Mouse (Mus musculus) testis, postnatal 10 days (tissue): Measurements from ENCODE around the gene Col27a1.

Experiments used
- DNase-seq: peaks from one replicate; pipeline ENCODE4 v3.0.0; 2021; ENCODE audit warnings: low spot score

Col27a1 gene

DNA sequence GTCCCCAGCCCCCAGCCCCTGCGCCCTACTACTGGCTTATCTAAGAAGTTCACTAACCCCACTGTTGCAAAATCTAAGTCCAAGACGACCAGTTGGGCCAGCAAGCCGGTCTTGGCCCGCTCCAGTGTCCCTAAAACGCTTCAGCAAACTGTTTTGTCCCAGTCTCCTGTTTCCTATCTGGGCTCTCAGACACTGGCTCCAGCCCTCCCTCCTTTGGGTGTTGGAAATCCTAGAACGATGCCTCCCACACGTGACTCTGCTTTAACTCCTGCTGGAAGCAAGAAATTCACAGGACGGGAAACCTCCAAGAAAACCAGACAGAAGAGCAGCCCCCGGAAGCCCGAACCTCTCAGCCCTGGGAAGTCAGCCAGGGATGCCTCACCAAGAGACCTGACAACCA, 11.6 kb downstream of the Col27a1 start:
- DNase-seq: no peak

DNA sequence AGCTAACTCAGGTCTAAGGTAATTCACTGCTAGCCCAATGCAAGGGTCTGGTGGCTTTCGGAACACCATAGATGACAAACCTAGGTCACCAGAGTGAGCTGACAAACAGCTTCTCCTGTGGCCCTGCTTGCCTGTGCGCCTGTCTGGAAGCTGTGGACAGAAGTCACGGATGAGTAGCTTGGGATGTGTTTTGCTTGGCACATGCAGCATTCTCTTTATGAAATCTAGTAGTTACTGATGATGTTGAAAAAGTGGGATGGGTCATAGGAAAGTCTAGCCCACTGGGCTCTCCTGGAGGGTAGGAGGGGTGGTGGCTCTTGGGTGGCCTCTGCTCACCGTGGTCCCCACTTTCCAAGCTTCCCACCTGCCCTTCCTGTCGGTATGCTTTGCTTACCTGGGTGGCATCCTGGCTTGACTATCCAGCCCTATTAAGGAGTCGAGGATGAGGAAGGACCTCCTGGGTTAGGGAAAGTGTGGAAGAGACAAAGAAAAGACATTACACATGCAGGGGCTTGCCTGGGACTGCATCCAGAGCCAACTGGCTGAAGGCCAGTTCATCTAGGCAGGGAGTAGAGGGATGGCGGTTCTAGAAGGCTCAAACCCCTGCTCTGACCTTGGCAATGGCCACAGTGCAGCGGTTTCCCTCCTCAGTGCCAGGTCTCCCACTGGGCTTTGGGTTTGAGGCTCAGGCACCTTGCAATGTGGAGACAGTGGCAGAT, 12.5 kb downstream of the Col27a1 start:
- DNase-seq: no peak

DNA sequence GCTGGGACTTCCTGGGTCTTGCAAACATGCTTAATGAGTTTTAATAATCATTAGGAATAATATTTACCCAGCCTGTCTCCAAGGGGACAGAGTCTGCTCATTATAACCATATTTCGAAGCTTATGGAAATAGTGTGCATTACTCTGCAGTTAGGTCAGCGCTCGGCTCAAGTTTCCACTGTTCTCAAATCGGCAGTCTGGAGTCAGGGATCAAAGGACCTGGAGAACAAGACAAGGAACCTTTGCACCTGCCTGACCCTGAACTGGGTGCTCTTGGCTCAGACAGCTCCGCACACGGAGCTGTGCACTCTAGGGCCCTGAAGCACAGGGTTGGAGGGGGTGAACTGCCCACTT, 13.1 kb downstream of the Col27a1 start:
- no peak for DNase-seq

DNA sequence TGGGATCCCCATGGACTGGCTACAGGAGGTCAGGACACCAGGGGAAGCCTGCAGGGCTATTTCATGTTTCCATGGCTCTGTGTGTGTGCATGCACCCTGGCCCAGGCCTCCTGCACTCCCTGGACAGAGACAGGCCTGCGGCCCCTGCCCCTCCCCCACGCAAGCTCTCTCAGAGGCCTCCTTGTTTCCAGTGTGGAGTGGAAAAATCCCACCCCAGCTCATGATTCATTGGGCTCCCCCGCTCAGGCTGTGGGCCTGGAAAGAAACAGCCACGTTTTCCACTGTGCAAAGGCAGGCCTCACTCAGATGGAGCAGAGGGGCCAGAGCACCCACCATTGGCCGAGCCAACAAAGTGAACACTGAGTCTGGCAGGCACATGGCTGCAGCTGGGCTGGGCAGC, 15.1 kb downstream of the Col27a1 start:
- no peak for DNase-seq

DNA sequence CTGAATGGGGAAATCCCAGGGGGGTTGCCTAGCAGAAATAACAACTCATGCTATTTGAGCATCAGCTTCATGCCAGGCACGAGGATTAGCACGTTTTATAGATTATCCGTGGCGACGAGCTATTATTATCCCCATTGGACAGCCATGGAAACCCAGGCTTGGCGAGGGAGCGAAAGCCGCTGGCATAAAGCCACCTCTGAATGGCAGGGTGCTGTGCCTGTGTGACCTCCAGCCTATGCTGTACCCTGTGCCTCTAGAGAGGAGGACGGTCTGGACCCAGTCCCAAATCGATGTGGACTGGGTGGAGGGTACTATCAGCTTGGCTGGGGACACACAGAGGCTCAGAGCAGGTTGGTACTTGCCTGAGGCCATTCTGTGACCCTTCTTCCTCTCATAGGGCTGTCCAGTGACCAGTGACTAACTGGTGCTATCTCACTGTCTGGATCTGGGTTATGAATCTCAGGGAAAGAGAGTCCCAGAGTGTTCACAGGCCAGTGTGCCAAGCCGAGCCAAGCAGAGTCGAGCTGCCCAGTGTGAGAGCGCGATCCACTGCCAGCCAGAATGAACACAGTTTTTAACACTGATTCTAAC, 16.3 kb downstream of the Col27a1 start:
- no peak for DNase-seq

DNA sequence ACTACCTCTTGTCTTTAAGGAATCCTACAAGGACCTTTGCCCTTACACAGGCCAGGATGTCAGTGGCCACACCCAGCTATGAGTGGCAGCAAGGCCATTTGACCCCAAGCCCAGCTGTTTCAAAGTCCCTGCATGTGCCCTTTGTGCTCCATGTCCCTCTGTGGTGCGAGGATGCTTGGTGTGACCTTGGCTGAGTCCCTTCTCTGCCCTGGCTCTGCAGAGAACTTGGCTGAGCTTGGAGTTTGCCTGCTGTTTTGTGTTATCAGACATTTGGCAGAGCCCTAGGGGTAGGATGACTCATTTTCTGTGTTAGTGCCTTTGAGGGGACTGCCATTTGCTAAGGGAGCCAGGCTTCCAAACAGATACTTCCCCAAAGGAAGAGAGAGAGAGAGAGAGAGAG, 17.3 kb downstream of the Col27a1 start:
- DNase-seq: no peak

GRCm38 (mm10) chr4:63232542-63233020, 18.8 kb downstream of the Col27a1 start:
- DNase-seq: no peak

DNA sequence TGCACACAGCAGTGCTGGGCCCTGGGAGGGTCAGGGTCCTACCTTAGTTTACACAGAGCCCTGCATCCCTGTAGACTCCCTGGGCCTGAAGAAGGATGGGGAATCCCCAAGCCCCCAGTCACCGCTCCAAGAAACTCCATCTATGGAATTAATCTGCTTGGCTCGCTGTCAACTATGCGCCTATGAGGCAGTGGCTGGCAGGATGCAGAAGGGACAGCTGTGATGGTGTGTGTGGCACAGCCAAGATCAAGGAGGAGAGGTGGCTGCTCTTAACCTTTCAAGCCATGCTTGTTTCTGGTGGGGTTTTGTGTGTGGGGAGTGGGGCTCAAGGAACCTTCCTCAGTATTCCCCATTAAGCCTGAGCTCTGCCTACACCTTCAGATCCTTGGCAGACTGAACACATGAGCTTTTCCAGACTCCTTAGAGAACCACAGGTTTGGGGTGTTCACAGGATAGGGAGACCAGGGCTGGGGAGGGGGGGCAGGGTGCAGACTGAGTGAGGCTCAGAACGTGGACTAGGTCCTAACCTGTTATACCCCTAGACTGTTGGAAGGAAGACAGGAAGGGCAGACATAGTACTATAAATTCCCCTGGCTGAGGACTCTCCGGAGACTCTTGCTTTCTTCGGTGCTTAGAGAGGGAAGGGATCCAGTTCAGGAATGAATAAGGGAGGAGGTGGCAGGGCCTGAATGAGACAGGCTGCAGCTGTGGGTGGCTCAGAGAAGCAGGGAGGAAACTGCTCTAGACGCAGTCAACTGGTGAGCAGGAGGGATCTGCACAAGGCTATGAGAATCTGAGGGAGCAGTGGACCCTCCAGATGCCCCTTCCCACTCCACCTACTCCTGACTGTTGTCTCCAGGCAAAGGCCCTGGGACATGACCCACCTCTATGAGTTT, 20.0 kb downstream of the Col27a1 start:
- no peak for DNase-seq

- DNase-seq: no peak
Observed at GRCm38 (mm10) chr4:63234852-63235251, 21.0 kb downstream of the Col27a1 start.

GRCm38 (mm10) chr4:63236235-63236634, 22.4 kb downstream of the Col27a1 start:
- DNase-seq: no peak

GRCm38 (mm10) chr4:63237225-63237624, 23.4 kb downstream of the Col27a1 start:
- no peak for DNase-seq

GRCm38 (mm10) chr4:63238141-63238540, 24.3 kb downstream of the Col27a1 start:
- DNase-seq: no peak

DNA sequence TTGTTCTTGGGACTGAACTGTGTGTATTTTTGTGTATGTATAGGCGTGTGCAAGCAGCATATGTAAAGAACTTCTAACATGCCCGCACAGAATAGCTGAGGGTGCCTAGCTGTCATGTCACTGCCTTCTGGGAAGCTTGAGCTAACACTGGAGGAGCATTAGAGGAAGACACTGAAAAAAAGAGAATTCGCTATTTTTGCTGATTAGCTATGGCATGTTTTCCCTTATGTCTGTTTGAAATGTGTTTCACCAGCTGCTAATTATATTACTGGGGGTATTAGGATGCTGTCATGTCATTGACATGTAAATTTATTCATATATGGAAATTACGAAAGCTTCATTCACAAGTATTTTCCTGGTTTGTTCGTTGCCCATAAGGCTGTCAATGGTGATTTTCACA, 24.9 kb downstream of the Col27a1 start:
- no peak for DNase-seq

- DNase-seq: no peak
Observed at GRCm38 (mm10) chr4:63241031-63241430, 27.2 kb downstream of the Col27a1 start.

- no peak for DNase-seq
Observed at GRCm38 (mm10) chr4:63247991-63248390, 34.2 kb downstream of the Col27a1 start.

GRCm38 (mm10) chr4:63248951-63249350, 35.1 kb downstream of the Col27a1 start:
- DNase-seq: no peak

DNA sequence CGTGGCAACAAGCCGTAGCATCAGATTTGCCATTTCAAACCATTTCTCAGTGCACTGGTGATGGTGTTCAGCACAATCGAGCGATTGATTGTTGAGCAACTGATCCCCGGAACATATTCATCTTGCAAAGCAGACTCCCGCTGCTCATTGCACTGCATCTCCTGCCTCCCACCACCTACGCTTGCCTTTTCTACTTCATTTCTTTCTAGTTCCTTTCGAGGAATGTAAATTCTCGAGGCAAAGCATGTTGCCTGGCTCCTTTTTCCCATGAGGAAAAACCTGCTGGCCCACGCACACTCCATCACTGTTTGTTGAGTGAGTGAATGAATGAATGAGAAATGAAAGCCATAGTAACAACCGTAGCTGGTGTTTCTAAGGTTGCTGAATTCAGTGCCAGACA, 38.0 kb downstream of the Col27a1 start:
- no peak for DNase-seq

DNA sequence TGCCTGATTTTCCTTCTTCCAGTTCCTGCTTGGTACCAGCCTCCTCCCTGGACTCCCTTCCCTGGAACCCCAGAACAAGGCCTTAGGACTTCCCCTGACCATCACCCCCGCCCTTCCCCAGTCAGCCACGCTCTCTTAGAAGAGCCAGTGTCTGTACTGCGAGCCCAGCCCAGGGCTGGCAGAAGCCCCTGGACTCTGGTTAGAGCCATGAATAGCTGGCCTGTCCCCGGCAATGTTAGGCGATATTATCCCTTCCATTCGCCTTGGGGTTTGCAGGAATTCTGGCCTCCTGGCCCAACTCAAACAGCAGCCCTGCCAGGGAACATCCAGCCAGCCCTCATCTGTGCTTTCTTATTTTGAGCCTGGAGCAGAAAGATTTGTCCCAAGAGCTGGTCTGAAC, 39.9 kb downstream of the Col27a1 start:
- no peak for DNase-seq

GRCm38 (mm10) chr4:63254151-63254550, 40.3 kb downstream of the Col27a1 start:
- DNase-seq: no peak

- no peak for DNase-seq
Observed at GRCm38 (mm10) chr4:63256371-63256770, 42.6 kb downstream of the Col27a1 start.

- DNase-seq: no peak
Observed at GRCm38 (mm10) chr4:63257346-63257745, 43.5 kb downstream of the Col27a1 start.

DNA sequence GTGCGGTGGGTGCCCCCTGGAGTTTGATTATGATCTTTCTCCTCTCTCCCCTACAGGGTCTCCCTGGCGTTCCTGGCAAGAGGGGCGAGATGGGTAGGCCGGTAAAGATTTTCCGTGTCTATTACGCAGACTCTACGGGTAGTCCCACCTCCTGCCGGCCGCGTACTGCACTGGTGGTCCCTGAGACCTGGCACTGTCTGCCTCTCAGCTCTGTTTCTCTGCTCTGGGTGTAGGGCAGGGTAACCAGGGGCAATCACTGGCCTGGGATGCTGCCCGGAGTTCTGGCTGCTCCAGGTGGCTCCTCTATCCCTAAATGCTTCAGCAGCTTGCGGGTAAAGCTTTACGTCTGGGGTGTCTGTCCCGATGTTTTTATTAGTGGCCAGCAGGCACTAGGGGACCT, 44.3 kb downstream of the Col27a1 start:
- DNase-seq: no peak

DNA sequence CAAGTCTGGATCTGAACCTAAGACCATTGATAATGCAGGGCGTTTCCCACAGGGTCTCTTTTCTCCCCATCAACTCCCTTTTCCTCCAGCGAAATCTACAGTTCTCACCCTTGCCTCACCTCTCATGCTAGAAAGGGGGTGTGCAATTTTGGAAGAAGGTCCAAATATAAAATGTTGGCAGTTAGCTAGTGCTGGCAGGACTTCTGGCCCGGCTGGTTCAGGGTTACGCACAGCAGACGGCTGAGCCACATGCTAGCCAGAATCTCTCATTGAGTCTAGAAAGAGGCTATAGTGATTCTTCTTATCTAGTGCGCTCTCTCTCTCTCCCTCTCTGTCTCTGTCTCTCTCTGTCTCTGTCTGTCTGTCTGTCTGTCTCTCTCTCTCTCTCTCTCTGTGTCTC, 45.3 kb downstream of the Col27a1 start:
- DNase-seq: no peak
